Mouse (Mus musculus) heart, embryonic 10.5 days (tissue): ENCODE results near the gene Id2. TPM values are rescaled to one million over a fixed set of nuclear protein-coding genes. Genes with fewer than 3 reads are reported as not detected.

Experiments used
- DNase-seq: peaks from one replicate; pipeline ENCODE4 v3.0.0-alpha.2; 2017; ENCODE audit warnings: low spot score
- H3K27ac ChIP-seq: fragments of 300-500 bp; sonication (generic); 2 replicates; pipeline ENCODE4 v1.5.1; 2016; ENCODE audit warnings: mild to moderate bottlenecking
- H3K27me3 ChIP-seq: fragments of 300-500 bp; sonication (generic); 2 replicates; pipeline ENCODE4 v1.6.1; 2016; ENCODE audit warnings: mild to moderate bottlenecking; ENCODE audit not compliant: poor library complexity, insufficient read depth, severe bottlenecking
- H3K36me3 ChIP-seq: fragments of 300-500 bp; sonication (generic); 2 replicates; pipeline ENCODE4 v1.6.1; 2016; ENCODE audit warnings: mild to moderate bottlenecking, moderate library complexity
- H3K4me1 ChIP-seq: fragments of 300-500 bp; sonication (generic); 2 replicates; pipeline ENCODE4 v1.6.1; 2016; ENCODE audit warnings: mild to moderate bottlenecking
- H3K4me3 ChIP-seq: fragments of 300-500 bp; sonication (generic); 2 replicates; pipeline ENCODE4 v1.5.1; 2016; ENCODE audit warnings: mild to moderate bottlenecking, moderate library complexity
- H3K9me3 ChIP-seq: fragments of 300-500 bp; sonication (generic); 2 replicates; pipeline ENCODE4 v1.6.1; 2016; ENCODE audit warnings: mild to moderate bottlenecking, moderate library complexity
- WGBS: fragments of 180-500 bp; shearing (Covaris S2); methylation state at CpG from one replicate; pipeline ENCODE4 v1.1.7; 2016; 5-methylcytosine and 5-hydroxymethylcytosine counted together
- polyA plus RNA-seq: library from polyadenylated mRNA; unstranded; fragments of >200 nt; fragmentation: Nextera tagmentation; extraction: Ambion mirVana; gene quantifications from 2 replicates; pipeline ENCODE4 v1.2.1, GENCODE M21; 2016

Gene Id2
- 390 and 444 TPM in 2 replicates for polyA plus RNA-seq

DNA sequence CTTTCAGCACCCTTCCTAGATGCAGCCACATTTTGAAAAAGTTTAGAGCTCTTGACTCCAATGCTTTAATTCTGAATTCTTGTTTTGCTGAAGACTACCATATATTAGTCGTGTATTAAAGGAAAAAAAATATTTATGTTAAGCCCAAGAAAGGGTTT is at the start of gene Id2:
Gene Id2, minus strand, starts transcription at position 89 of the 158 bp plus-strand sequence.
- Histone ChIP-seq H3K9me3 (no peaks in the 10 kb centered on the region), H3K4me1 (peaks cover 47% of the 10 kb centered on the region), H3K4me3 (peak within 1 kb of the TSS; percentile 70), H3K36me3 (peaks cover 2% of the 10 kb centered on the region; the same call in 1 of the 2 replicates), H3K27me3 (no peaks in the 10 kb centered on the region), H3K27ac (peak within 1 kb of the TSS; percentile 98)
- WGBS: 2% methylated on average over 1 of the region's 1 CpGs
- DNase-seq: no peak

DNA sequence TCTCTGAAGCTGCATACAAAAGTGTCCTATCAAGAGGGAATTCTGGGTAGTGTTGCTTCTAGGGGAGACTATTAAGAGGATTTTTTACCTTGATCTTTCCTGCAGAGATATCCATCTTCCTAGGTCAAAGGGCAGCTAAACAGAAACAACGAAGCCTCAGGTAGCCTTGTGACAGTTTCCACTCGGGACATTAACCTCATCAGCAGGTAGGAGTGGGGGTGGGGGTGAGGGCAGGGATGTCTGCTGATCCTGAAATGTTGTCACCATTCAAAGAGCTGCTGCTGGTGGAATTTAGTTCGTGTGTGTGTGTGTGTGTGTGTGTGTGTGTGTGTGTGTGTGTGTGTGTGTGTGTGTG is 48.4 kb upstream of the Id2 start:
- H3K27me3 ChIP-seq: no peaks in the 10 kb centered on the region
- no peak for DNase-seq
- H3K27ac ChIP-seq: no peak overlapping the region
- no peak overlapping the region for H3K4me3 ChIP-seq
- H3K9me3 ChIP-seq: no peaks in the 10 kb centered on the region
- peaks cover 13% of the 10 kb centered on the region; the same call in 1 of the 2 replicates for H3K4me1 ChIP-seq
- no peaks in the 10 kb centered on the region for H3K36me3 ChIP-seq
- 64% methylated on average over 3 of the region's 3 CpGs for WGBS

DNA sequence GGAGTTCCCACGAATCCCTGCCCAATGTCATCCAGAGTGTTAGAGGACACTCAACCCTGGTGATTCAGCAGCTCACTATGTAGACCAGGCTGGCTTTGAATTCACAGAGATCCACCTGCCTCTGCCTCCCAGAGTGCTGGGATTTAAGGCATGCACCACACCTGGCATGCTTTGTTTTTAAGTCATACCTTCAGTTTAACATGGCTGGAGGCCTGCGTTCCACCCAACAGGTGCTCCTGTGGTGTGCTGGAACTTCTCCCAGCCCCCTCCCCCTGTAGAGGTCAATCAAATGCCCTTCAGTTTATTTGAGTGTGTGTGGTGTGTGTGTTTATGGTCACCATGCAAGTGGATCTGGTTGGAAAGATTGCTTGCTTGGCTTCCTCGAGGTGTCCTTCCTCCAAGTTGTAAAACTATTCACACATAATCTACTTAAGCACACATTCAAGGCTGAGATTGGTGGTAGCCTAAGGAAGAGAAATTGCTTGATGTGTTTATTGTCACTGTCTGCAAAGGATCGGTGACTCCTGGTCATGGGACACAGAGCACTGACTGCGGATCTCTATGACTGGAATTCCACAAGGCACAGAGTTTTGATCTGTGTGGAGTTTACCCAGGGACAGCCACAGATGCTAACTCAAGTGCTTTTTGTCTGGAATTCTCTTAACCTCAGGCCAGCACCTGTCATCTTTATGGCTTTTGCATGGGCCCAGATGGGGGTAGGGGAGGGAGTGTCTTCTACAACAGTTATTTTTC is 47.8 kb upstream of the Id2 start:
- no peaks in the 10 kb centered on the region for H3K36me3 ChIP-seq
- no peak overlapping the region for H3K27ac ChIP-seq
- H3K9me3 ChIP-seq: no peaks in the 10 kb centered on the region
- H3K27me3 ChIP-seq: no peaks in the 10 kb centered on the region
- H3K4me3 ChIP-seq: no peak overlapping the region
- H3K4me1 ChIP-seq: peaks cover 17% of the 10 kb centered on the region; the same call in 1 of the 2 replicates
- no peak for DNase-seq
- 67% methylated on average over 5 of the region's 5 CpGs for WGBS

DNA sequence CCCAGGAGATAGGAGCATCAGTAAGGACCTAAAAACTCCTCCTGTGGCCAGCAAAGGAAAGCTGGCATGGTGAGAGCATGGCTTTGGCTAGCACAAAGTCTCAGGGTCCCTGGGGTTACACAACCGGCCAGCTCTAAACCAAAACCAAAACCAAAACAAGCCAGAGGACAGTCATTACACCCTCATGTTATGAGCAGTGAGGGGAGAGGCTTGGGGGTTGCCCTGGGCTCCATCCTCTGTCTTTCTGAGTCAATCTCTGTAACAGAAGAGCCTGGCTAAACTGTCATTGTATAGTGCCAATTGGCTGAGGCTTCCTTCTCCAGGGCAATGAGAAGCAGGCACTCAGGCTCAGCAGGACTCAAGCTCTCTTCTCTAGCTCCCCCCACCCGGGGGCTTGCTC is 46.6 kb upstream of the Id2 start:
- Histone ChIP-seq H3K36me3 (no peaks in the 10 kb centered on the region), H3K27ac (no peak overlapping the region), H3K27me3 (no peaks in the 10 kb centered on the region), H3K4me3 (no peak overlapping the region), H3K9me3 (no peaks in the 10 kb centered on the region), H3K4me1 (peaks cover 20% of the 10 kb centered on the region; the same call in 1 of the 2 replicates)
- DNase-seq: no peak
- 57% methylated on average over 2 of the region's 2 CpGs for WGBS

DNA sequence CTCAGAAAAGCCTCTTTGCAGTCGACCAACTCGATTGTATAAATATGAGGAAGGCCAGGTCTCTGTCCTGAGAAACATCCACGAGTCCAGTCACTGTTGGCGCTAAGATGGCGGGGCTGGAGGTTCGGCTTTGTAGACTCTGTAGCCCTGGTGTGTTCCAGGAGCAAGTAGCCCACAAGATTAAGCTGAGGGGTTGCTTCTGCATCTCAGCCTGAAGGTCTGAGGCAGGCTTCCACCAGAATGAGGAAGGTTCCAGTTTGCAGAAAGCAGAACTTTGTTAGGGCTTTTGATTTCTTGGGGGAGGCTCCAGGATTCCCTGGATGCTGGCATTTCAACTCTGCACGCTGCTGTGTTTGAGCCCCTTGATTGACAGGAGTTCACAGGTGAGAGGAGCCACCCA is 45.3 kb upstream of the Id2 start:
- 74% methylated on average over 7 of the region's 7 CpGs for WGBS
- no peaks in the 10 kb centered on the region for H3K9me3 ChIP-seq
- H3K27ac ChIP-seq: peak overlapping the region; percentile 59
- H3K27me3 ChIP-seq: no peaks in the 10 kb centered on the region; the same call in 1 of the 2 replicates
- no peak overlapping the region for H3K4me3 ChIP-seq
- no peak for DNase-seq
- peaks cover 20% of the 10 kb centered on the region; the same call in 1 of the 2 replicates for H3K4me1 ChIP-seq
- no peaks in the 10 kb centered on the region for H3K36me3 ChIP-seq

DNA sequence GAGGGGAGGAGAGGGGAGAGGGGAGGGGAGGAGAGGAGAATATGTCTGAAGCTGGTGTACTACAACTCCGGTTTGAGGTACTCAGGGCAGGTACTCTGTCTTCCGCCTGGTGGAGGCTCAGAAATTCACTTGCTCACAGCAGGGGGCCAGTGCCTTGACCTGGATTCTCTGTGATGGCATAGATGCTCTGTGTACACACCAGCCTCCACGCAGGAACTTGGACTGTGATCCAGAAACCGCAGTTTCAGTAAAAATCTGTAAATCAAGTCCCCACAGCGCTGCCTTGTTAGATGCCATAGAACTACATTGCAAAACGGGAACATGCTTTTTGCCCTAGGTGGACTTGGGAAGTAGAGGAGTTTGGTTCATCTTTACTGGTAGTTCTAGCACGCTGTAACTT is 44.4 kb upstream of the Id2 start:
- DNase-seq: no peak
- Histone ChIP-seq H3K9me3 (no peaks in the 10 kb centered on the region), H3K27me3 (no peaks in the 10 kb centered on the region; the same call in 1 of the 2 replicates), H3K4me3 (no peak overlapping the region), H3K27ac (peak overlapping the region; percentile 44; the same call in 1 of the 2 replicates), H3K4me1 (peaks cover 20% of the 10 kb centered on the region; the same call in 1 of the 2 replicates), H3K36me3 (no peaks in the 10 kb centered on the region)
- WGBS: 76% methylated on average over 7 of the region's 7 CpGs

DNA sequence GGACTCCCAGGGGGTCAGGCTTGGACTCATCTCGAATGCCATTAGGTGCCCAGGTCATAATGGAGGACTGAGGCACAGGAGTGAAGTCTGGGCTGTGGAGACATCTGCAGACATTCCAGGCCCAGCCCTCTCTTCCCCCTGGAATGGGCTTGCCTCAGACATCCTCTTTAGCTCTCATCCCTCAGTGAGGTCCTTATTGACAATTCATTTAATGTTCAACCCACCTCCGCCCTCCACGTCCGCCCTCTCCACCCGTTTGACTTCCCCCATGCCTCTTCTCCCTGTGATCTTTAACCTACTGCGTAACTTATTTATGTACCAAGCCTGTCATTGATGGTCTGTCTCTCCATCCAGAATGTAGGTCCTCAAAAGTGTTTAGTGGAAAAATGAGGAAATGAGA is 43.2 kb upstream of the Id2 start:
- peaks cover 20% of the 10 kb centered on the region; the same call in 1 of the 2 replicates for H3K4me1 ChIP-seq
- no peak for DNase-seq
- 81% methylated on average over 6 of the region's 6 CpGs for WGBS
- no peaks in the 10 kb centered on the region for H3K9me3 ChIP-seq
- no peak overlapping the region for H3K4me3 ChIP-seq
- H3K36me3 ChIP-seq: no peaks in the 10 kb centered on the region
- H3K27me3 ChIP-seq: no peaks in the 10 kb centered on the region; the same call in 1 of the 2 replicates
- H3K27ac ChIP-seq: 0 out of 2 replicates have a peak overlapping the region, but pooled peaks have one; percentile 22

DNA sequence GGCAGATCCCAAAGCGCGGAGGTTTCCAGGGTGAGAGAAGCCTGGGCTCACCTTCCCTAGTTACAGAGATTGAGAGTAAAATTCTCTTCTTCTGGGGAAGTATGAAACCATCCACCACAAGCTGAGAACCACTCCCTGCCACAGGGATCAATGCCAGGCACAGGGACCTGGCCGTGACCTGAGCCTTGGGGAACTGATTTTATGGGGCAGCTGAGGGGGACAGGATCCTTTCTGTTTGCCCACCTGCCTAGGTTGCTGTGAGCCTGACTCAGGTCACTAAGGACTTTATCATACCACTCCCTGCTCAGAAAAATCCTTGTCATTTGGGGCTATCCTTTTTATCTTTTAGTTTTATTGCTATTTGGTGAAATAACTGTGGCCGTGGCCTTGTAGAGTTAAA is 41.7 kb upstream of the Id2 start:
- 92% methylated on average over 4 of the region's 4 CpGs for WGBS
- Histone ChIP-seq H3K9me3 (no peaks in the 10 kb centered on the region), H3K27me3 (no peaks in the 10 kb centered on the region; the same call in 1 of the 2 replicates), H3K36me3 (no peaks in the 10 kb centered on the region), H3K4me1 (peaks cover 20% of the 10 kb centered on the region; the same call in 1 of the 2 replicates), H3K4me3 (no peak overlapping the region), H3K27ac (no peak overlapping the region)
- DNase-seq: no peak

DNA sequence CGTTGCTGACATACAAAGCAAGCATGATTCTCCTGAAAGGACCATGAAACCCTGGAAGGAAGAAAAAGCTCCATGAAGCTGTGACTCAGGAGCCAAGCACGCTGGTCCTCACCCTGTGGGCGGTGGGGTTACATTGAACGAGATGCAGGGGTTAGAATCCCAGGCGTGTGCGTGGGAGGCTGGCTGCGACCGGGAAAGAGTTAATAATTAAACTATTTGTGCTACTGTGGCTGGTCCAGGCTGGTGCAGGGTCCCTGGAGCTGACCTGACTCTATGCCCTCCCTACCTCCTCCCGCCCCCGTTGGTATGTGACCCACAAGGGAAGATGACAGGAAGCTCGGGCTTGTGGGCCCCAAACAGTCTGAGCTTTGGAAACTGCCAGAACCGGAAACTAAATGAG is 35.1 kb upstream of the Id2 start:
- Histone ChIP-seq H3K27me3 (no peaks in the 10 kb centered on the region), H3K27ac (0 out of 2 replicates have a peak overlapping the region, but pooled peaks have one; percentile 6), H3K36me3 (no peaks in the 10 kb centered on the region), H3K4me3 (no peak overlapping the region), H3K9me3 (no peaks in the 10 kb centered on the region), H3K4me1 (peaks cover 31% of the 10 kb centered on the region)
- 69% methylated on average over 12 of the region's 12 CpGs for WGBS
- DNase-seq: no peak

DNA sequence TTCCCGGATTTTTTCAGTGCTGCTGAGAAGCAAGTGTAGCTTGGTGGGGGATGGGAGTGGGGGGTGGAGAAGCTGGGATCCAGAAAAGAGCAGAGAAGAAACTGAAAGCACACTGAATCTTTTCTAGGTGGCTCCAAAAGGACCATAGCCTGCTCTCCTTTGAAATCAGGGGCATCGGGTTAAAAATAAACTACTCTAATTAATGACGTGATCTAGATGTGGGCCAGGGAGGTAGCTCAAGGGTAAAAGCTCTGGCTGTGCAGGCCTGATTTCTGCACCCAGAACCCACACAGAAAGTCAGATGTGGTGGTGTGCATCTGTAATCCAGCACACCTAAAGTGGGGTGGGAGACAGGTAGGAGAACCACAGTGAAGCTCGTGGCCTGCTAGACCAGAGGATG is 30.7 kb upstream of the Id2 start:
- no peak overlapping the region for H3K4me3 ChIP-seq
- peaks cover 2% of the 10 kb centered on the region; the same call in 1 of the 2 replicates for H3K36me3 ChIP-seq
- H3K27me3 ChIP-seq: 0 out of 2 replicates have a peak, but pooled peaks cover 4% of the 10 kb centered on the region
- H3K27ac ChIP-seq: 0 out of 2 replicates have a peak overlapping the region, but pooled peaks have one; percentile 16
- 44% methylated on average over 4 of the region's 4 CpGs for WGBS
- no peaks in the 10 kb centered on the region for H3K9me3 ChIP-seq
- no peak for DNase-seq
- H3K4me1 ChIP-seq: peaks cover 62% of the 10 kb centered on the region

DNA sequence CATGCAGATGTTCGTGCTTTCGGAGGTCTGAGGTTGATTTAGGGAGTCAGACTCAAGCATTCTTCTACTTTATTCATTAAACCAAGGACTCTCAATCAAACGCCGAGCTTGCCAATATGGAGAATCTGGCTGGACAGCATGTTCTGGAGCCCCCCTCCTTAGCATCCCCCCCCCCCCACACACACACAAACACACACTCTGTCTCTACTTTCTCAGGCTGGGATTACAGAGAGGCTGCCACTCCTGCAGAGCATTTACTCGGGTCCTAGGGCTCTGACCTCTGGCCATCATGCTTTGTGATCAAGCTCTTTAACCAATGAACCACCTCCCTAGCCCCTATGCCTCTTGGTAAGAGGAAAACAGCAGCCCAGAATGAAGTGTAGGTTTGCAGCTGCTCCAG is 29.3 kb upstream of the Id2 start:
- no peak for DNase-seq
- 77% methylated on average over 5 of the region's 5 CpGs for WGBS
- Histone ChIP-seq H3K27ac (no peak overlapping the region), H3K36me3 (peaks cover 2% of the 10 kb centered on the region; the same call in 1 of the 2 replicates), H3K4me3 (no peak overlapping the region), H3K9me3 (no peaks in the 10 kb centered on the region), H3K27me3 (0 out of 2 replicates have a peak, but pooled peaks cover 4% of the 10 kb centered on the region), H3K4me1 (peaks cover 55% of the 10 kb centered on the region)

DNA sequence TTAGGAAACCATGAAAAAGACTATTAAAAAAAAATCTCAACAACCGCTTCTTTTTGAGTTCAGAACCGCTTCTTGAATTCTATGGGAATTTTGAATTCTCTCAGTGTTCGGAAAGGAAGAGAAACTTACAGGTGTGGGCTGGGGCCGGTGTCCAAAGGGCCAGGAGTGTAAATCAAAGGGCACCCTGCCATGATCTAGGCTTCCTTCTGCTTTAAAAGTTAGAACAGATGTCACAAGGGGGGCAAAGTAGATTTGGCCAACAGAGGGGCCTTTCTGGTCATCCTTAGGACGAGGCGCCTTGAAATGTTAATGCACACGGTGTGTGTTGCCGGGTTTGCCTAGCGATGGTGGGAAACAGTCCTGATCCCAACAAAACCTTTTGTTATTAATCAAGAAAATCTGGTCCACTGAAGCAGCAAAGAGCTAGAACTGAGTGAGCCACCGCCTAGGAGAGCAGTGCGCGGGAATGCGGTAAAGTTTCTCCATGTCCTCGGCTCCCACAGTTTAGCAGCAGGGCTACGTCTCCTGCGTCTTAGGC is 28.4 kb upstream of the Id2 start:
- peaks cover 2% of the 10 kb centered on the region; the same call in 1 of the 2 replicates for H3K36me3 ChIP-seq
- H3K9me3 ChIP-seq: no peaks in the 10 kb centered on the region
- H3K4me1 ChIP-seq: peaks cover 55% of the 10 kb centered on the region
- peak overlapping the region; percentile 47 for H3K27ac ChIP-seq
- WGBS: 43% methylated on average over 16 of the region's 16 CpGs
- no peak for DNase-seq
- H3K4me3 ChIP-seq: no peak overlapping the region
- 0 out of 2 replicates have a peak, but pooled peaks cover 4% of the 10 kb centered on the region for H3K27me3 ChIP-seq

DNA sequence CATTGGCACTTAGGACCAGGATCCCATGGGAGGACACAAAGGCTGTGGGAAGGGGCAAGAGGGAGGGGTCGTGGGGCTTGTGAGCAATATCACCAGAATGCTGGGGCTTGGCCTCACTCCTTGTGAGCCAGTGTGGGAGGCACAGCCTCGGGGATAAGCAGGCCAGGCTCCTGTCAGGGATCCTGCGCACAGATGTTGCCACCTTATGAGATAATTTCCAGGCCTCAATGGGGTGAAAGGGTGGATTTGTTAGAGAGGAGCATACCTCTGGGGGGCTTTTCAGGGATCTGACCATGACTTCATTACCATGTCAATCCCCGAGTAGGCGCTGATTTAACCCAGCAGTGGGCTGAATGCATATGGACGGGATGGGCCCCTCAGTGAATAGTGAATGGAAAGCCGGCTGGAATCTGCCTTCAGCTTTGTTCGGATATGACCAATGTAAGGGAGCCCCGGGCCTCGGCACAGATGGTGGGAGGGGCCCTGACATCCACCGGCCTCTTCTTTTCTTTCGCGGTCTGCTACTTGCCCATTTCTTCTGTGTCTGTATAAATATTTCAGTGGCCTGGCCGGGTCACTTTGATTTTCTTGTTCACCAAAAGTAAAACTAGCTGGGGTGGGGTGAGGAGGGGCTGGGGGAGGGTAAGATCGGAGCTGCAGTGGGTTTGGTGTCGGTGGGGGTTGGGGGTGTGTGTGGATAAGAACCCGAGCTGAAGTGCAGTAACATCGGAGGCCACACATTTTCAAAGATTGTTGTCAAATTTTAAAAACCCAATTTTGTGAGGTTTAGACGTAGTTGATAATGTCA is 27.7 kb upstream of the Id2 start:
- Histone ChIP-seq H3K36me3 (peaks cover 2% of the 10 kb centered on the region; the same call in 1 of the 2 replicates), H3K4me3 (peak overlapping the region; percentile 38; the same call in 1 of the 2 replicates), H3K4me1 (peaks cover 49% of the 10 kb centered on the region), H3K27ac (peak overlapping the region; percentile 62), H3K9me3 (no peaks in the 10 kb centered on the region), H3K27me3 (0 out of 2 replicates have a peak, but pooled peaks cover 4% of the 10 kb centered on the region)
- 8% methylated on average over 19 of the region's 19 CpGs for WGBS
- peak; percentile 78 for DNase-seq
